Mouse (Mus musculus): ENCODE measurements at regions not wholly inside any gene's neighbourhood (a gene's known extent, or its start where the extent isn't known, plus 50 kb on each side); places are given as distances from the start of the nearest gene placed in this dataset.

DNA sequence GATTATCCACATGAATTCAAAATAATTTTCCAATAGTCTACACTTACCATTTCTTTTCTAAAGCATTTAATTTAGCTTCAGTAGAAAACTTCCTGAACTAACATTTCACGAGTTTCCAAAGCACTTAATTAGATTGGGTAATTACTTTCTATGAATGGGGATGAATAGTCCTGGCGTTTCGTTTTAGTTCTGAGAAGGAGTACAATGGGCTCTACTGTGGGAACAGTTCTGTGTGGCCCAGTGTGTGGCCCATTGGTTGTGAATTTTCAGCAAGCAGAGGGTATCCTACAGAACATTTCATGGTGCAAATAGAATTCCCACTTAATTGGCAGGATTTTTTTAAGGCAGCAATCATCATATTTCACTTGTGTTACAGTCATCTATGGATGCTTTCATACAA, 95.5 kb downstream of the 1700017N19Rik start:
- Histone ChIP-seq H3K9ac (replicated peaks; ENCODE audit: low read length) (no peak overlapping the region), H3K4me3 (ENCODE audit: low read length) (no peak overlapping the region), H3K36me3 (ENCODE audit: insufficient read depth, low read length) (no peaks in the 10 kb centered on the region), H3K9me3 (ENCODE audit: low read length) (no peaks in the 10 kb centered on the region), H3K4me2 (ENCODE audit: low read depth, low read length) (no peak overlapping the region), H3K27ac (no peak overlapping the region), H3K27me3 (ENCODE audit: insufficient read depth, low read length) (no peaks in the 10 kb centered on the region), H3K4me1 (ENCODE audit: insufficient read depth, low read length) (no peaks in the 10 kb centered on the region)
- no peak for TF ChIP-seq CTCF (IDR thresholded peaks at IDR 0.05; ENCODE audit: low read depth)
- DNase-seq (ENCODE audit: low spot score): peak; percentile 39
- 18% methylated on average over 3 of the region's 3 CpGs for WGBS
- no peak for ATAC-seq

DNA sequence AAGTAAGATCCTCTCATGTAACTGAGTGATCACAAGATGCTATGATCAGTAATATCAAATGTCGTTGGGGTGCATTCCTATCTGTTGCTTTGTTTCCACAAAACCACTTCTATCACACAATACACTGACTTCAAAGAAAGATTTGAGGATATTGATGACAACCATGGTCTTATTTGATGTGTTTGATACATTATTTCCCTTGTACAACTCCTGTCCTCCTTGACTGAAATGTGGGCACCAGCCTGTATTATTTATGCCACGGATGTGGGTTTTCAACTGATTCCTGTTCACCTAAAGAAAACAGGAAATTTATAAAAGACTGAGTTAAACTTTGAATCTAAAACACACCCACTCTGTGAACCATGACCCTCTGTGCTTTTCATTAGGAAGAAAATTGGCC, 105.7 kb downstream of the 1700017N19Rik start:
- TF ChIP-seq CTCF (IDR thresholded peaks at IDR 0.05; ENCODE audit: low read depth): no peak
- H3K27me3 ChIP-seq (ENCODE audit: insufficient read depth, low read length): no peaks in the 10 kb centered on the region
- no peak for ATAC-seq
- H3K4me1 ChIP-seq (ENCODE audit: insufficient read depth, low read length): no peaks in the 10 kb centered on the region
- no peak overlapping the region for H3K9ac ChIP-seq (replicated peaks; ENCODE audit: low read length)
- H3K4me3 ChIP-seq (ENCODE audit: low read length): no peak overlapping the region
- no peak overlapping the region for H3K27ac ChIP-seq
- H3K36me3 ChIP-seq (ENCODE audit: insufficient read depth, low read length): no peaks in the 10 kb centered on the region
- H3K4me2 ChIP-seq (ENCODE audit: low read depth, low read length): no peak overlapping the region
- WGBS: 82% methylated on average over 2 of the region's 2 CpGs
- no peak for DNase-seq (ENCODE audit: low spot score)
- H3K9me3 ChIP-seq (ENCODE audit: low read length): no peaks in the 10 kb centered on the region

DNA sequence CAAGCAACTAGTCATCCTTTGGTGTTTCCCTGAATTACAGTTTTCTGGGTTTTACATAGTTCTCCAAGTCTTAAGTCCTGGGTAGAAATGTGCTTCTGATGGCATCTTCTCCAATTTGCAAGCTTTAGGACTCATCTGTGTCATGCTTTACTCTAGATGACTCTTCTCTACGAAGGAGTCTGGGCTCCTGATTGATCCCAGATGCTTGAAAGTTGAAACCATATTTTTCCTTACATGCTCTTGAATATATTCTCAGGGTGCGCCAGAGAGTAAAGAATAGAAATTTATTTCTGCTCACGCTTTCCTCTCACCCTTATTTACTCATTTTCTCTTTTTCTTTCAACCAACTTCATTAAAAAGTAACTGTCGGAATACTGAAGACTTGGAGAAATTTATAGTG, 108.9 kb downstream of the 1700017N19Rik start:
- TF ChIP-seq CTCF (IDR thresholded peaks at IDR 0.05; ENCODE audit: low read depth): no peak

DNA sequence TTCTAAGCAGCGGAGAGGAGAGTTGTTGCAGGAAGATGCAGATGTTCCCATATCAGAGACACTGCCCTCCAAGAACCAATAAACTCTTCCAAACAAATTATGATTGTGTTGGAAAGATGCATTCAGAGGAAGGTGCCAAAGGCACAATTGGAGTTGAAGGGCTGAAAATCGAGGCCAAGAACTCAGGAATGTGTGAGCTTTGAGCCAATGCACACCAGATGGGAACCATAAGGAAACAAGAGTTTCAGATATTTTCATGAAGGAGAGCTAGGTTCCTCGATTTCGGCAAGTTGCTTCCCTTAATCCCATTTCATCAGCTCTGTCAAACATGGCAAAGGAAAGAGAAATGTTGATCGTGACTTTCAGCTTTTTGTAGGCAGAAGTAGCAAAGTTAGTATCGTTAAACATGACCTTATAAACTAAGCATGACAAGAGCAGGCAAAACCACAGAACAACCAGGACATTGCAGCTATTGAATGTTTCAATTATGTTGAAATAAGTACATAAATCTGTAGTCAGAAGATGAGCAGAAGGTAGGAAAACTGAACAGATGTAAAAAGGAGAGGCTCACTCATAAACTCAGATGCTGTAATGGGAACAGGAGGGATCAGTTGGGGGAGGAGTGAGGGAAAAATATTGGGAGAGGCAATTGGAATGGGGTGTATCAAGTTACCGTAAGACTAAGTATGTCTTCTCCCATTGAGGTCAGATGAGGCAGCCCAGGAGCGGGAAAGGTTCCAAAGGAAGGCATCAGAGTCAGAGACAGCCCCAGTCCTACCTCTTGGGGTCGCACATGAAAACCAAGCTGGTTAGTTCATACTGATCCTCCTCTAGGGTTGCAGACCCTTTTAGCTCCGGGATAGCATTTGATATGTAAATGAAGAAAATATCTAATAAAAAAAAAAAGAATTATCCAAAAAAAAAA, 110.3 kb downstream of the 1700017N19Rik start:
- H3K4me2 ChIP-seq (ENCODE audit: low read depth, low read length): no peak overlapping the region
- no peak overlapping the region for H3K27ac ChIP-seq
- H3K9ac ChIP-seq (replicated peaks; ENCODE audit: low read length): no peak overlapping the region
- H3K4me3 ChIP-seq (ENCODE audit: low read length): no peak overlapping the region
- WGBS: 82% methylated on average over 10 of the region's 10 CpGs
- no peaks in the 10 kb centered on the region for H3K4me1 ChIP-seq (ENCODE audit: insufficient read depth, low read length)
- H3K36me3 ChIP-seq (ENCODE audit: insufficient read depth, low read length): no peaks in the 10 kb centered on the region
- H3K27me3 ChIP-seq (ENCODE audit: insufficient read depth, low read length): no peaks in the 10 kb centered on the region
- ATAC-seq (no peak), DNase-seq (ENCODE audit: low spot score) (peak; percentile 26)
- no peak for TF ChIP-seq CTCF (IDR thresholded peaks at IDR 0.05; ENCODE audit: low read depth)
- no peaks in the 10 kb centered on the region for H3K9me3 ChIP-seq (ENCODE audit: low read length)

More for the DNA sequence above, 108.9 kb downstream of the 1700017N19Rik start:
- no peak overlapping the region for H3K9ac ChIP-seq (replicated peaks; ENCODE audit: low read length)
- H3K36me3 ChIP-seq (ENCODE audit: insufficient read depth, low read length): no peaks in the 10 kb centered on the region
- H3K4me1 ChIP-seq (ENCODE audit: insufficient read depth, low read length): no peaks in the 10 kb centered on the region
- no peaks in the 10 kb centered on the region for H3K9me3 ChIP-seq (ENCODE audit: low read length)
- H3K4me2 ChIP-seq (ENCODE audit: low read depth, low read length): no peak overlapping the region
- DNase-seq (ENCODE audit: low spot score): no peak
- no peaks in the 10 kb centered on the region for H3K27me3 ChIP-seq (ENCODE audit: insufficient read depth, low read length)
- H3K27ac ChIP-seq: no peak overlapping the region
- 87% methylated on average over 4 of the region's 4 CpGs for WGBS
- H3K4me3 ChIP-seq (ENCODE audit: low read length): no peak overlapping the region
- no peak for ATAC-seq

DNA sequence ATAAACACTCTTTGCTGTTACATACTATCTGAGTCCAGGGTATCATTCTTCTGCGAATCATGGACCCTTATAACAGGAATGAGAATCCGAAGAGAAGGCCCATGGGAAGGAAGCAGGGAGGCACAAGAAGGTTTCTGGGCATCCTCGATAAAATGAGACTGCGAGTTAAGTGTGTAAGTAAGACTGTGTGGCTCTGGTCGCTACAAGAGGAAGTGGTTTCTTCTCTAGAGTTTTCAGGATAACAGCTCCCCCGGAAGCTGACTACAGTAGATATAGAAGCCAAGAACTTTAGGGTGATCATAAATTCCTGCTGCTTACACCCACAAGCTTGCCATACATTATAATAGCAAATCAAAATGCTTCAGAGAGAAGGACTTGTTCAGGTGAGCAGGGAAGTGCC, 111.7 kb downstream of the 1700017N19Rik start:
- Histone ChIP-seq H3K27me3 (ENCODE audit: insufficient read depth, low read length) (no peaks in the 10 kb centered on the region), H3K9ac (replicated peaks; ENCODE audit: low read length) (no peak overlapping the region), H3K4me1 (ENCODE audit: insufficient read depth, low read length) (no peaks in the 10 kb centered on the region), H3K4me3 (ENCODE audit: low read length) (no peak overlapping the region), H3K4me2 (ENCODE audit: low read depth, low read length) (no peak overlapping the region), H3K36me3 (ENCODE audit: insufficient read depth, low read length) (no peaks in the 10 kb centered on the region), H3K9me3 (ENCODE audit: low read length) (no peaks in the 10 kb centered on the region), H3K27ac (no peak overlapping the region)
- TF ChIP-seq CTCF (IDR thresholded peaks at IDR 0.05; ENCODE audit: low read depth): no peak
- no peak for DNase-seq (ENCODE audit: low spot score)
- no peak for ATAC-seq
- WGBS: 92% methylated on average over 6 of the region's 6 CpGs

DNA sequence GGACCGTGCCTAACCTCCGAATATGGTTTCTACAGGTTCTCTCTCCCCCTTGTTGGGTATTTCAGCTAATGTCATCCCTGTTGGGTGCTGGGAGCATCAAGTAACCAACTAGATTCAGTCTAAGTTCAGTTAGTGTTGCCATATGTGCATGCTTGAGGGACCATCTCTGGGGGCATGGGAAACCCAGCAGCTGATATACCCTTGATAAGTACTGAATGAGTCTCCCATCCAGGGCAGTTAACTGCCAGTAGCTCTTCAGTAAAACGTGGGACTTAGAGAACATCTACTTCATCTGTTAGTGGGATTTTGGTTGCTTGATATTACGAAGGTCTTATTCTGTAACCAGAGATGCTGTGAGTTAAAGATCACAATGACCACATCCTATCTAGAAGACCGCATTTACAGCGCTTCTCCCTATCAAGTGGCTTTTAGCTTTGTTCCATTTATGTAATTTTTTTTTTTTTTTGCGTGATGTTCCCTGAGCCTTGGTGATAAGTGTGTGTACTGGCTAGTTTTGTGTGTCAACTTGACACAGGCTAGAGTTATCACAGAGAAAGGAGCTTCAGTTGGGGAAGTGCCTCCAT, 125.9 kb downstream of the 1700017N19Rik start:
- WGBS: 93% methylated on average over 7 of the region's 7 CpGs
- DNase-seq (ENCODE audit: low spot score): no peak

DNA sequence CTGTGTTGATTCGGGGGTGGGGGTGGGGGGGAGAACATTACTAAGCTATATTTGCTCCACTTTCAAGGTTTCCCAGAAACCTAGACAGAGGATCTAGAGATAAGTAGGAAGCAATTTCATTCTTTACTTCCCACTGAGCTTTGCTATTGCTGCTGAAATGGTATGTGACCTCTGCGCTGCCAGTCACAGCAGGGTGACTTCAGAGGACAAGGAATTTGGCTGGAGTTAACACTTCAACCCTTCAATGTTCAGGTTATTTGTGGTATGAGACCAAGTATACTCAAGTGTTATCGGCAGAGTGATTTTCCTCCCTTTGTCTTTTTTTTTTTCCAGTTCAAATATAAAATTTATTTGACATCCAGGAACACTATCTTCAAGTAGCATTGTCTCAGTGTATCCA, 128.3 kb downstream of the 1700017N19Rik start:
- WGBS: 23% methylated on average over 3 of the region's 3 CpGs
- H3K27ac ChIP-seq: no peak overlapping the region
- H3K9ac ChIP-seq (replicated peaks; ENCODE audit: low read length): no peak overlapping the region
- H3K27me3 ChIP-seq (ENCODE audit: insufficient read depth, low read length): no peaks in the 10 kb centered on the region
- H3K4me1 ChIP-seq (ENCODE audit: insufficient read depth, low read length): no peaks in the 10 kb centered on the region
- DNase-seq (ENCODE audit: low spot score) (no peak), ATAC-seq (no peak)
- no peak overlapping the region for H3K4me3 ChIP-seq (ENCODE audit: low read length)
- no peaks in the 10 kb centered on the region for H3K9me3 ChIP-seq (ENCODE audit: low read length)
- no peak for TF ChIP-seq CTCF (IDR thresholded peaks at IDR 0.05; ENCODE audit: low read depth)
- H3K36me3 ChIP-seq (ENCODE audit: insufficient read depth, low read length): no peaks in the 10 kb centered on the region
- H3K4me2 ChIP-seq (ENCODE audit: low read depth, low read length): no peak overlapping the region

More for the DNA sequence above, 125.9 kb downstream of the 1700017N19Rik start:
- Histone ChIP-seq H3K9ac (replicated peaks; ENCODE audit: low read length) (no peak overlapping the region), H3K4me3 (ENCODE audit: low read length) (no peak overlapping the region), H3K9me3 (ENCODE audit: low read length) (no peaks in the 10 kb centered on the region), H3K27me3 (ENCODE audit: insufficient read depth, low read length) (no peaks in the 10 kb centered on the region), H3K4me1 (ENCODE audit: insufficient read depth, low read length) (no peaks in the 10 kb centered on the region), H3K4me2 (ENCODE audit: low read depth, low read length) (no peak overlapping the region), H3K27ac (no peak overlapping the region), H3K36me3 (ENCODE audit: insufficient read depth, low read length) (no peaks in the 10 kb centered on the region)
- ATAC-seq: no peak
- no peak for TF ChIP-seq CTCF (IDR thresholded peaks at IDR 0.05; ENCODE audit: low read depth)

Measured in hindbrain, postnatal 0 days (tissue).